Mouse (Mus musculus) liver, embryonic 11.5 days (tissue): ENCODE measurements around the gene Wfdc11. TPM values are rescaled to one million over a fixed set of nuclear protein-coding genes. Genes with fewer than 3 reads are reported as not detected.
"Not testable (repeated sequence)": the region's sequence is repeated elsewhere in the genome, so short reads cannot be mapped to it uniquely, and the experiment has no call there.

Experiments used
- ATAC-seq: fragments of 200-750 bp; cut with Nextera tagmentation; replicated peaks from 2 replicates; pipeline ENCODE4 v1.8.0; 2017; ENCODE audit warnings: moderate number of reproducible peaks, mild to moderate bottlenecking, moderate TSS enrichment, moderate library complexity; ENCODE audit not compliant: low FRiP score
- DNase-seq: peaks from one replicate; pipeline ENCODE4 v3.0.0-alpha.2; 2017; ENCODE audit warnings: low spot score
- H3K27ac ChIP-seq: fragments of 300-500 bp; sonication (generic); 2 replicates; pipeline ENCODE4 v1.5.1; 2014; ENCODE audit warnings: mild to moderate bottlenecking, low read depth, low read length, control low read depth
- H3K27me3 ChIP-seq: fragments of 300-500 bp; sonication (generic); replicated peaks from 2 replicates; pipeline ENCODE4 v1.6.1; 2014; ENCODE audit warnings: low read length, mixed read lengths; ENCODE audit not compliant: control insufficient read depth, insufficient read depth
- H3K36me3 ChIP-seq: fragments of 300-500 bp; sonication (generic); 2 replicates; pipeline ENCODE4 v1.6.1; 2014; ENCODE audit warnings: mild to moderate bottlenecking, low read length, moderate library complexity, mixed read lengths; ENCODE audit not compliant: control insufficient read depth, insufficient read depth
- H3K4me1 ChIP-seq: fragments of 300-500 bp; sonication (generic); replicated peaks from 2 replicates; pipeline ENCODE4 v1.6.1; 2014; ENCODE audit warnings: low read length, mixed read lengths; ENCODE audit not compliant: control insufficient read depth, insufficient read depth
- H3K4me2 ChIP-seq: fragments of 300-500 bp; sonication (generic); 2 replicates; pipeline ENCODE4 v1.6.1; 2014; ENCODE audit warnings: mild to moderate bottlenecking, control low read depth, moderate library complexity
- H3K4me3 ChIP-seq: fragments of 300-500 bp; sonication (generic); 2 replicates; pipeline ENCODE4 v1.5.1; 2014; ENCODE audit warnings: low read depth, low read length, control low read depth
- H3K9ac ChIP-seq: fragments of 300-500 bp; sonication (generic); 2 replicates; pipeline ENCODE4 v1.6.1; 2014; ENCODE audit warnings: low read depth, low read length, control low read depth
- H3K9me3 ChIP-seq: fragments of 300-500 bp; sonication (generic); 2 replicates; pipeline ENCODE4 v1.6.1; 2016; ENCODE audit warnings: low read length, inconsistent platforms, mixed read lengths; ENCODE audit not compliant: control insufficient read depth
- WGBS: fragments of 180-500 bp; shearing (Covaris S2); extraction: QIAGEN DNeasy Blood & Tissue Kit; methylation state at CpG from one replicate; pipeline ENCODE4 v1.1.7; 2014; 5-methylcytosine and 5-hydroxymethylcytosine counted together
- polyA plus RNA-seq: library from polyadenylated mRNA; unstranded; fragments of >200 nt; fragmentation: Nextera tagmentation; extraction: Ambion mirVana; gene quantifications from 2 replicates; pipeline ENCODE4 v1.2.1, GENCODE M21; 2014

The Wfdc11 gene
- polyA plus RNA-seq: not detected in 2 replicates

DNA sequence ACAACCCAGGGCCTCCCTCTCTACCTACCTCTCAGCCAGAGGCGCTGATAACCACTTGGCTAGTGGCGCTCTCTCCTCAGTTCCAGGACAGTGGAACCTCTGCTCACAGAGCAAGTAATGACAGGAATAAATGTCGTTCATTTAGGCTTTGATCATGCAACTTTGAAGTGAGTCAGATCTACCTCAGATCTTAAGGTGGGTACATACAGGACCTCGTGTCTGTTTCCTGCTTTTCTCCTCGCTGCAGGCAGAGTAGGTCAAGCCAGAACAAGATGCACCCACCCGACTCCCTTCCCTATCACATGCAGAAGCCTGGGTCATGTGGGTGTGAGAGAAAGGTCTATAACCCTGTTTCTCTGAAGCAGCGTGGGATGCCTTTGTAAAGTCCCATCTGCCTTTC is at the start of gene Wfdc11:
TSS of gene Wfdc11 (minus strand) at position 101 of the 400 bp plus-strand sequence.
- Histone ChIP-seq H3K27me3 (no peaks in the 10 kb centered on the region), H3K9ac (no peak within 1 kb of the TSS), H3K4me3 (no peak within 1 kb of the TSS), H3K27ac (no peak within 1 kb of the TSS), H3K4me2 (no peak within 1 kb of the TSS), H3K36me3 (no peaks in the 10 kb centered on the region), H3K4me1 (no peaks in the 10 kb centered on the region), H3K9me3 (no peaks in the 10 kb centered on the region)
- DNase-seq (no peak), ATAC-seq (no peak)
- 69% methylated on average over 7 of the region's 7 CpGs for WGBS

GRCm38 (mm10) chr2:164723276-164723675 is 49.4 kb upstream of the Wfdc11 start:
- Histone ChIP-seq H3K9me3 (no peaks in the 10 kb centered on the region), H3K36me3 (no peaks in the 10 kb centered on the region), H3K4me2 (no peak overlapping the region), H3K27ac (no peak overlapping the region), H3K4me1 (no peaks in the 10 kb centered on the region), H3K27me3 (no peaks in the 10 kb centered on the region), H3K4me3 (no peak overlapping the region), H3K9ac (no peak overlapping the region)
- ATAC-seq (no peak), DNase-seq (no peak)
- WGBS: 59% methylated on average over 4 of the region's 4 CpGs

DNA sequence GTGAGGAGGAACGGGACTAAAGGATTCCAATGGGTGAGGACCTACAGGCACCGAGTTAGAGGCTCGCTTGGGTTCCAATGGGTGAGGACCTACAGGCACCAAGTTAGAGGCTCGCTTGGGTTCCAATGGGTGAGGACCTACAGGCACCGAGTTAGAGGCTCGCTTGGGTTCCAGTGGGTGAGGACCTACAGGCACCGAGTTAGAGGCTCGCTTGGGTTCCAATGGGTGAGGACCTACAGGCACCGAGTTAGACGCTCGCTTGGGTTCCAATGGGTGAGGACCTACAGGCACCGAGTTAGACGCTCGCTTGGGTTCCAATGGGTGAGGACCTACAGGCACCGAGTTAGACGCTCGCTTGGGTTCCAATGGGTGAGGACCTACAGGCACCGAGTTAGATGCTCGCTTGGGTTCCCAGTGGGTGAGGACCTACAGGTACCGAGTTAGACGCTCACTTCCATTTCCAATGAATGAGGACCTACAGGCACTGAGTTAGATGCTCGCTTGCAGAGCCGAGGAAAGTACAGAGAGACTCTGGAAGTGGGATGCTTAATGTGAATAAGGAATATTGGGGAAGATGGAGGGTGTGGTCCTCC is 42.4 kb upstream of the Wfdc11 start:
- not testable (repeated sequence) for DNase-seq, H3K36me3 ChIP-seq, H3K4me3 ChIP-seq, H3K9me3 ChIP-seq, ATAC-seq, H3K4me1 ChIP-seq, H3K4me2 ChIP-seq, H3K27ac ChIP-seq, H3K9ac ChIP-seq, H3K27me3 ChIP-seq
- WGBS: 89% methylated on average over 21 of the region's 23 CpGs

DNA sequence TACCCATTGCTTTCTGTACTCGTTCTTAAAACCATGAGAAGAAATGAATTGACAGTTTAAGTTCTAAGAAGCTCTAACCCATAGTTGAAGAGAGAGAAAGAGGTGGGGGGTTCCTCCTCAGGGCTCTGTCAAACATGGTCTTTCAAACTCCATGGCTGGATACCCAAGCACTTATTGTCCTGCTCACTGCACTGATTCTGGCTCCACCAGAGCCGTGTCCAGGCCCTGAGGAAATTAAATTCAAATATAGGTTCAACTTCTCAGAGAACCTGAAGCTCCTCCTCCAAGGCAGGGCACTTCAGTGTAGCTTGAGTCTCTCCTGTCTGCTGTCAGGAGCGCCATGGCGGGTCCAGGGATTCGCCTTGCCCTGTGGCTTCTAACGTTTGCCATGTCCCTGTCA is 41.1 kb upstream of the Wfdc11 start, which contains the start of gene Spint5:
TSS of gene Spint5 (plus strand) at position 301 of the 400 bp plus-strand sequence.
- ATAC-seq: no peak
- WGBS: 69% methylated on average over 6 of the region's 6 CpGs
- no peak within 1 kb of the TSS for H3K27ac ChIP-seq
- H3K4me3 ChIP-seq: no peak within 1 kb of the TSS
- no peaks in the 10 kb centered on the region for H3K27me3 ChIP-seq
- DNase-seq: no peak
- H3K36me3 ChIP-seq: no peaks in the 10 kb centered on the region
- no peaks in the 10 kb centered on the region for H3K9me3 ChIP-seq
- H3K4me1 ChIP-seq: no peaks in the 10 kb centered on the region
- H3K9ac ChIP-seq: no peak within 1 kb of the TSS
- H3K4me2 ChIP-seq: no peak within 1 kb of the TSS

GRCm38 (mm10) chr2:164705991-164706390 is 32.1 kb upstream of the Wfdc11 start:
- no peak overlapping the region for H3K27ac ChIP-seq
- no peak for ATAC-seq
- H3K36me3 ChIP-seq: no peaks in the 10 kb centered on the region
- DNase-seq: no peak
- no peak overlapping the region for H3K4me3 ChIP-seq
- H3K9ac ChIP-seq: no peak overlapping the region
- no peaks in the 10 kb centered on the region for H3K27me3 ChIP-seq
- H3K9me3 ChIP-seq: peaks cover 2% of the 10 kb centered on the region; the same call in 1 of the 2 replicates
- no peaks in the 10 kb centered on the region for H3K4me1 ChIP-seq
- WGBS: 90% methylated on average over 14 of the region's 14 CpGs
- H3K4me2 ChIP-seq: no peak overlapping the region

- Histone ChIP-seq H3K4me1 (no peaks in the 10 kb centered on the region), H3K27me3 (no peaks in the 10 kb centered on the region), H3K9ac (no peak overlapping the region), H3K36me3 (no peaks in the 10 kb centered on the region), H3K4me3 (no peak overlapping the region), H3K4me2 (no peak overlapping the region), H3K9me3 (peaks cover 2% of the 10 kb centered on the region; the same call in 1 of the 2 replicates), H3K27ac (no peak overlapping the region)
- no peak for ATAC-seq
- WGBS: 84% methylated on average over 6 of the region's 6 CpGs
- DNase-seq: no peak
These were observed 31.4 kb upstream of the Wfdc11 start for GRCm38 (mm10) chr2:164705328-164705727.

- 72% methylated on average over 5 of the region's 5 CpGs for WGBS
- no peak overlapping the region for H3K9ac ChIP-seq
- no peaks in the 10 kb centered on the region for H3K4me1 ChIP-seq
- H3K36me3 ChIP-seq: no peaks in the 10 kb centered on the region
- no peak overlapping the region for H3K4me2 ChIP-seq
- H3K4me3 ChIP-seq: no peak overlapping the region
- no peak for ATAC-seq
- no peaks in the 10 kb centered on the region for H3K27me3 ChIP-seq
- H3K27ac ChIP-seq: no peak overlapping the region
- peaks cover 2% of the 10 kb centered on the region; the same call in 1 of the 2 replicates for H3K9me3 ChIP-seq
- DNase-seq: no peak
These were observed 30.3 kb upstream of the Wfdc11 start for GRCm38 (mm10) chr2:164704235-164704634.

DNA sequence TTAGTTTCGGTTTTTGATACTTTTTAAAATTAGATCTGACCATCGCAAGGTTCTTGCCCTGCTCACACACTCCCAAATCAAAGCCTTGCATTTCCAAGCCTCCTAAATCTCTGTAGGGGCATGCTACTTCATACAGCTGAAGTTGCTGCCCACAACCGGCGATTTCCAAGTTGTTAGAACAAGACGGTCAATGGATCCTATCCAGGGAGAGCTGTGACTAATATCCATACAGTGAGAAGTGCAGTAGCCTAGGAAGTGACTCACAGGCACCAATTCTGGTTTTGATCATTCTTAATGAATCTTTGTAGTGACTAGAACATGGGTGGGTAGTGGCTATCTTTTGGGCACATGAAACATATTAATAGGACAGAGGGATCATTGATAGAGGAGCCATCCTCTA is 27.9 kb upstream of the Wfdc11 start:
- H3K4me2 ChIP-seq: no peak overlapping the region
- no peak overlapping the region for H3K9ac ChIP-seq
- H3K4me3 ChIP-seq: no peak overlapping the region
- H3K4me1 ChIP-seq: no peaks in the 10 kb centered on the region
- peaks cover 2% of the 10 kb centered on the region; the same call in 1 of the 2 replicates for H3K9me3 ChIP-seq
- no peak overlapping the region for H3K27ac ChIP-seq
- DNase-seq: no peak
- H3K27me3 ChIP-seq: no peaks in the 10 kb centered on the region
- no peak for ATAC-seq
- H3K36me3 ChIP-seq: no peaks in the 10 kb centered on the region
- 81% methylated on average over 5 of the region's 5 CpGs for WGBS

DNA sequence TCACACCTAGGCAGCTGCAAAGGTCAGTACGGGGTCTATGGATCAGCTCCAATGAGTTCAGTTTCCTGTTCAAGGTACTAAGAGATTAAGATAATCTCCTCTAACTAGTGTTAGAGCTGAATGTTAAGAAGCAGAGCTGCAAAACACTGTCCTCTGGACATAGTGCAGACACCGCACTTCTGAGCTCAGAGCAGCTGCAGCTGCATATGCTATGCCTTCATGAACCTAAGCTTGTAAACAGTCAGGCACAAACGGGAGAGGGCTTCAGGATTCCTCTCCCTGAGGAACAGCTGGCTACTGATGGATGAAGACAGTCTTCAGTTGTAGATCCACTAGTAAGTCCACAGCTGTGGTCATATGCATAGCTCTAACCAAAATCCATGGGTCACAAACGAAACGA is 27.1 kb upstream of the Wfdc11 start:
- Histone ChIP-seq H3K27me3 (no peaks in the 10 kb centered on the region), H3K36me3 (no peaks in the 10 kb centered on the region), H3K4me3 (no peak overlapping the region), H3K4me1 (no peaks in the 10 kb centered on the region), H3K9me3 (peaks cover 2% of the 10 kb centered on the region; the same call in 1 of the 2 replicates), H3K9ac (no peak overlapping the region), H3K4me2 (no peak overlapping the region), H3K27ac (no peak overlapping the region)
- DNase-seq (no peak), ATAC-seq (no peak)
- WGBS: 67% methylated on average over 5 of the region's 5 CpGs
